Comparison of ENCODE assay signal across 11 mouse cellular contexts in the genomic region with DNA sequence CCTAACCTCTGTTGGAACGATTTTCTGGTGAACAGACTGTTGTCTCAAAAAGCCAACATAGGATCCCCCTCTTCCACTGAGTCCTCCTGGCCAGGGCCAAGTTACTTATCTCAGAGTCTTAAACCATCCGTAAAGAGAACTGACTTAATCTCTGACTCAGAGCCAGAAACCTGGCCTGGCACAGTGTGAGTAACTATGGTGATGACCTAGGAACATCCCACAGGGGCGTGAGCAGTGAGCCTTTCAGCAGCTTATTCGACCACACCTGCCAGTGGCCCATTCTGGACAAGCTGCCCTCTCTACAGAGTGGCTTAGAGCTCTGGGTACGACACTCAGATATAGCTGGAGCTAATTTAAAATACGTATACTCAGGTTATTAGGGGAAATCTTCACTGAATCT. TPM values are rescaled to one million over a fixed set of nuclear protein-coding genes. Genes with fewer than 3 reads are reported as not detected.
A peak's percentile ranks its signal among the peaks of the same experiment; 100 is the strongest.
DNase-seq lines count a peak whose midpoint lies in the region; ATAC-seq and TF ChIP-seq lines count a peak whose summit lies in the region.
"Had no signal": no experiment of that assay in that cellular context is flagged by ENCODE, and none has a peak within 500 bp of the region (broad histone marks: within the 10 kb centered on the region; RNA-seq: fewer than 3 reads in every experiment).

No protein-coding gene starts in this region.

- no peak for DNase-seq in hindbrain, embryonic 14.5 days (ENCODE audit: low spot score)
- no peak for DNase-seq in hindbrain, embryonic 10.5 days (ENCODE audit: low spot score)
- DNase-seq in NIH3T3 (ENCODE audit: low read depth): peak; percentile 5
- no peak for DNase-seq in gastrocnemius, adult 2 months
- no peak for DNase-seq in thymus, postnatal 10 days (ENCODE audit: low spot score in 2 of 2)
- DNase-seq: layer of hippocampus, adult 9-11 months had no signal

- H3K4me2 ChIP-seq in hindbrain, embryonic 14.5 days (replicated peaks): no peak overlapping the region
- H3K4me2 ChIP-seq in heart, embryonic 16.5 days (ENCODE audit: low read depth, low read length): no peak overlapping the region
- H3K4me2 ChIP-seq in forebrain, embryonic 16.5 days (ENCODE audit: low read length): no peak overlapping the region

- no peak for TF ChIP-seq CTCF in gastrocnemius, adult 2 months (IDR thresholded peaks at IDR 0.05)

- no peaks in the 10 kb centered on the region; the same call in 1 of the 2 replicates for H3K4me1 ChIP-seq in hindbrain, embryonic 14.5 days (replicated peaks; ENCODE audit: control insufficient read depth, insufficient read depth, low read length)
- H3K4me1 ChIP-seq in hindbrain, embryonic 10.5 days (replicated peaks): 0 out of 2 replicates have a peak, but pooled peaks cover 6% of the 10 kb centered on the region
- peaks cover 21% of the 10 kb centered on the region for H3K4me1 ChIP-seq in heart, embryonic 16.5 days (ENCODE audit: control insufficient read depth, insufficient read depth, low read length)
- peaks cover 7% of the 10 kb centered on the region; the same call in 1 of the 2 replicates for H3K4me1 ChIP-seq in forebrain, embryonic 16.5 days (replicated peaks; ENCODE audit: control insufficient read depth, insufficient read depth, low read length)

- WGBS in hindbrain, embryonic 14.5 days: 50% methylated on average over 6 of the region's 6 CpGs
- 80% methylated on average over 6 of the region's 6 CpGs for WGBS in hindbrain, embryonic 10.5 days
- WGBS in heart, embryonic 16.5 days: 34% methylated on average over 6 of the region's 6 CpGs
- 60% methylated on average over 6 of the region's 6 CpGs for WGBS in forebrain, embryonic 16.5 days

- no peaks in the 10 kb centered on the region for H3K27me3 ChIP-seq in hindbrain, embryonic 14.5 days (ENCODE audit: control insufficient read depth, insufficient read depth, low read length)
- no peaks in the 10 kb centered on the region for H3K27me3 ChIP-seq in hindbrain, embryonic 10.5 days (ENCODE audit: insufficient read depth, poor library complexity, severe bottlenecking)
- no peaks in the 10 kb centered on the region for H3K27me3 ChIP-seq in heart, embryonic 16.5 days (ENCODE audit: control insufficient read depth, insufficient read depth, low read length)
- H3K27me3 ChIP-seq in forebrain, embryonic 16.5 days (replicated peaks; ENCODE audit: control insufficient read depth, insufficient read depth, low read length): no peaks in the 10 kb centered on the region

- intact Hi-C loops in gastrocnemius, adult 2 months (cut with DNase I): no loop called here

- no peak overlapping the region for H3K4me3 ChIP-seq in hindbrain, embryonic 14.5 days (replicated peaks; ENCODE audit: low read length)
- H3K4me3 ChIP-seq in hindbrain, embryonic 10.5 days: no peak overlapping the region
- H3K4me3 ChIP-seq in heart, embryonic 16.5 days (ENCODE audit: low read length): no peak overlapping the region
- no peak overlapping the region for H3K4me3 ChIP-seq in gastrocnemius, adult 2 months
- H3K4me3 ChIP-seq in forebrain, embryonic 16.5 days (replicated peaks; ENCODE audit: low read length): no peak overlapping the region
- H3K4me3 ChIP-seq: erythroblast, embryonic 14.5 days; megakaryocyte, embryonic 14.5 days had no signal

- no peak overlapping the region for H3K9ac ChIP-seq in hindbrain, embryonic 14.5 days
- no peak overlapping the region for H3K9ac ChIP-seq in heart, embryonic 16.5 days (ENCODE audit: low read length)
- H3K9ac ChIP-seq in forebrain, embryonic 16.5 days (replicated peaks; ENCODE audit: low read depth, low read length): no peak overlapping the region

- no peak overlapping the region for H3K27ac ChIP-seq in hindbrain, embryonic 14.5 days
- no peak overlapping the region for H3K27ac ChIP-seq in hindbrain, embryonic 10.5 days
- H3K27ac ChIP-seq in heart, embryonic 16.5 days (ENCODE audit: low read length): no peak overlapping the region; the same call in 1 of the 2 replicates
- no peak overlapping the region for H3K27ac ChIP-seq in gastrocnemius, adult 2 months
- H3K27ac ChIP-seq in forebrain, embryonic 16.5 days (ENCODE audit: low read length): no peak overlapping the region

- H3K9me3 ChIP-seq in hindbrain, embryonic 14.5 days (ENCODE audit: control insufficient read depth, low read length): no peaks in the 10 kb centered on the region
- no peaks in the 10 kb centered on the region for H3K9me3 ChIP-seq in hindbrain, embryonic 10.5 days
- H3K9me3 ChIP-seq in heart, embryonic 16.5 days (replicated peaks; ENCODE audit: control insufficient read depth, low read length): 0 out of 2 replicates have a peak, but pooled peaks cover 2% of the 10 kb centered on the region
- H3K9me3 ChIP-seq in forebrain, embryonic 16.5 days (ENCODE audit: control insufficient read depth, low read length): no peaks in the 10 kb centered on the region

- 0 out of 2 replicates have a peak, but pooled peaks have one; percentile 21 for ATAC-seq in hindbrain, embryonic 14.5 days (ENCODE audit: low FRiP score)
- peak; percentile 76 for ATAC-seq in heart, embryonic 16.5 days (replicated peaks; ENCODE audit: extremely low read depth, insufficient read depth, low FRiP score)
- peak; percentile 55 for ATAC-seq in megakaryocyte progenitor cell, adult 5-6 weeks (replicated peaks; ENCODE audit: poor library complexity)
- no peak for ATAC-seq in forebrain, embryonic 16.5 days

- H3K36me3 ChIP-seq in hindbrain, embryonic 14.5 days (replicated peaks; ENCODE audit: control insufficient read depth, insufficient read depth): no peaks in the 10 kb centered on the region
- H3K36me3 ChIP-seq in hindbrain, embryonic 10.5 days: peaks cover 77% of the 10 kb centered on the region
- H3K36me3 ChIP-seq in heart, embryonic 16.5 days (ENCODE audit: control insufficient read depth, insufficient read depth): no peaks in the 10 kb centered on the region
- H3K36me3 ChIP-seq in forebrain, embryonic 16.5 days (ENCODE audit: control insufficient read depth, insufficient read depth): no peaks in the 10 kb centered on the region

RNA-seq across cellular contexts. Expression of a gene that starts 41.8 kb away (rescaled TPM):
- polyA plus RNA-seq in hindbrain, embryonic 14.5 days (2014; fragmentation: Nextera tagmentation; extraction: Ambion mirVana): not detected in 2 replicates
- 0.10 and 0.30 TPM in 2 replicates for polyA plus RNA-seq in hindbrain, embryonic 10.5 days (2016; fragmentation: Nextera tagmentation; extraction: Ambion mirVana)
- polyA plus RNA-seq in heart, embryonic 16.5 days (2015; fragmentation: Nextera tagmentation; extraction: Ambion mirVana): 3.7 and 4.0 TPM in 2 replicates
- not detected in 2 replicates for total RNA-seq in megakaryocyte progenitor cell, adult 5-6 weeks (2015)
- not detected in 2 replicates for total RNA-seq in megakaryocyte progenitor cell, adult 5-6 weeks (2017)
- total RNA-seq in gastrocnemius, adult 2 months (2021): 10 to 100 TPM; 18.0 to 20.4 TPM
- 0.21 TPM in 1 of 2 replicates, not detected in the other for polyA plus RNA-seq in forebrain, embryonic 16.5 days (2015; fragmentation: Nextera tagmentation; extraction: Ambion mirVana)

RNA-seq across cellular contexts. Expression of a gene that starts 58.3 kb away (rescaled TPM):
- 21.2 and 26.2 TPM in 2 replicates for polyA plus RNA-seq in hindbrain, embryonic 14.5 days (2014; fragmentation: Nextera tagmentation; extraction: Ambion mirVana)
- 20.8 and 22.2 TPM in 2 replicates for polyA plus RNA-seq in hindbrain, embryonic 10.5 days (2016; fragmentation: Nextera tagmentation; extraction: Ambion mirVana)
- 32.6 and 33.2 TPM in 2 replicates for polyA plus RNA-seq in heart, embryonic 16.5 days (2015; fragmentation: Nextera tagmentation; extraction: Ambion mirVana)
- total RNA-seq in megakaryocyte progenitor cell, adult 5-6 weeks (2015): 15.8 and 20.6 TPM in 2 replicates
- total RNA-seq in megakaryocyte progenitor cell, adult 5-6 weeks (2017): 23.1 and 24.2 TPM in 2 replicates
- total RNA-seq in gastrocnemius, adult 2 months (2021): 10 to 100 TPM; 32.7 to 38.3 TPM
- polyA plus RNA-seq in forebrain, embryonic 16.5 days (2015; fragmentation: Nextera tagmentation; extraction: Ambion mirVana): 20.5 and 25.4 TPM in 2 replicates
